Mouse (Mus musculus): ENCODE measurements around the gene Pgm2. TPM values are rescaled to one million over a fixed set of nuclear protein-coding genes. Genes with fewer than 3 reads are reported as not detected.

Pgm2 gene
- polyA plus RNA-seq, 1 experiment from 2014 or later = 39.7 TPM

DNA sequence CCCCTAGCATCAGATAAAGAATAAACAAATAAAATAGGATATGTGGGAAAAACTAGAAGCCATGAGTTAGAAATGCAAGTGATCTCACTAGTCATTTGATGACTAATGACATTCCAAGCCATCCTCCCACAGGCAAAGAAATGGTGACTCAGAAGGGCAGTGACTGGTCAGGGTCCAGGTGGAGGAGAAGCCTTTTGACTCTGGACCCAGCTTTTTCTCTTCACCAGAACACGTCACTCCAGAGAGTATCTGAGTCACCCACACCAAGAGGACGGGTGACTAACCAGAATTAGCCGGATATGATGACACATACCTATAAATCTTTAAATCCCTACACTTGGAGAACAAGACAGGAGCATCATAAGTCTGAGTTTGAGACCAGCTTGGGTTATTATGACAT, 19.6 kb downstream of the Pgm2 start:
- no peaks in the 10 kb centered on the region for H3K4me1 ChIP-seq (replicated peaks)
- H3K4me3 ChIP-seq (replicated peaks) = no peak overlapping the region
- ATAC-seq = peak; percentile 68
- H3K9ac ChIP-seq = no peak overlapping the region
- H3K9me3 ChIP-seq = 0 out of 2 replicates have a peak, but pooled peaks cover 5% of the 10 kb centered on the region
- H3K36me3 ChIP-seq = peaks cover 42% of the 10 kb centered on the region
- H3K27ac ChIP-seq = no peak overlapping the region
- H3K27me3 ChIP-seq (replicated peaks) = no peaks in the 10 kb centered on the region
- 75% methylated on average over 3 of the region's 3 CpGs for WGBS
- no peak overlapping the region for H3K4me2 ChIP-seq (replicated peaks)

DNA sequence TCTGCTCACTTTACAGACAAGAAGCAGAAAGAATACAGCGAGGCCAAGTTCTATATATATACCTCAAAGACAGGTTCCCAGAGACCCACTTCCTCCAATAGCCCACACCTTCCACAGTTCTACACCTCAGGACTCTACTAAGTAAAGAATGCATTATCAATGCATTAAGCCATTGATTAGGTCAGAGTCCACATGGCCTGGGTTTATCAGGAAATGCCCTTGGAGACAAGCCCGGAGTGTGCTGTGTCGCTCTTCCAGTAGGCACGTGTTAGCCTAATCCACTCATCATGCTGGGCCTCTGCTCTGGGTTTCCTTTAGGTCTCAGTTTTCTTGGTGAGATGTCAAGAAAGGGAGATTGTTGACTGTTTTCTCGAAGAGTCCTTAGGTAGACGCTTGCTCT, 21.5 kb downstream of the Pgm2 start:
- H3K4me2 ChIP-seq (replicated peaks) = no peak overlapping the region
- H3K27ac ChIP-seq = no peak overlapping the region
- no peaks in the 10 kb centered on the region for H3K27me3 ChIP-seq (replicated peaks)
- H3K4me1 ChIP-seq (replicated peaks) = no peaks in the 10 kb centered on the region
- no peak for ATAC-seq
- no peak overlapping the region for H3K9ac ChIP-seq
- H3K36me3 ChIP-seq = peaks cover 44% of the 10 kb centered on the region
- no peak overlapping the region for H3K4me3 ChIP-seq (replicated peaks)
- 0 out of 2 replicates have a peak, but pooled peaks cover 5% of the 10 kb centered on the region for H3K9me3 ChIP-seq
- WGBS = 87% methylated on average over 6 of the region's 6 CpGs

DNA sequence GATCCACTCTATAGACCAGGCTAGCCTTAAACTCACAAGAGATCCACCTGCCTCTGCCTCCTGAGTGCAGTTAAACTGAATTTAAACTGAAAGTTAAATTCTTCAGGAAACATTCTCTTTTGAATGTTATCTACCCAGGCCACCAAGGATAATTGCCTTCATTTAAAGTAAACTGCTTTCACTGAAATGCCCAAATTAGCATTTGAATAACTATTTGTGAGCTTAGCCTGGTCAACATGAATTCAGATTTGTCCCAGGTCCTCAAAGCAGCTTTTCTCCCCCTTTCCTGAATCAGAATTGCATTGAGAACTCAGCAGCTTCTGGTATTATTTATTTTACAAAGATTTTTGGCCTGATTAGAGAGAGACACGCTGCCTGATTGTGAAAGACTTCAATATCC, 24.4 kb downstream of the Pgm2 start:
- Histone ChIP-seq H3K27ac (no peak overlapping the region), H3K27me3 (replicated peaks) (no peaks in the 10 kb centered on the region), H3K36me3 (peaks cover 31% of the 10 kb centered on the region), H3K4me3 (replicated peaks) (no peak overlapping the region), H3K9me3 (0 out of 2 replicates have a peak, but pooled peaks cover 5% of the 10 kb centered on the region), H3K4me2 (replicated peaks) (no peak overlapping the region), H3K4me1 (replicated peaks) (no peaks in the 10 kb centered on the region), H3K9ac (no peak overlapping the region)
- ATAC-seq = no peak
- WGBS = 93% methylated on average over 1 of the region's 1 CpGs

DNA sequence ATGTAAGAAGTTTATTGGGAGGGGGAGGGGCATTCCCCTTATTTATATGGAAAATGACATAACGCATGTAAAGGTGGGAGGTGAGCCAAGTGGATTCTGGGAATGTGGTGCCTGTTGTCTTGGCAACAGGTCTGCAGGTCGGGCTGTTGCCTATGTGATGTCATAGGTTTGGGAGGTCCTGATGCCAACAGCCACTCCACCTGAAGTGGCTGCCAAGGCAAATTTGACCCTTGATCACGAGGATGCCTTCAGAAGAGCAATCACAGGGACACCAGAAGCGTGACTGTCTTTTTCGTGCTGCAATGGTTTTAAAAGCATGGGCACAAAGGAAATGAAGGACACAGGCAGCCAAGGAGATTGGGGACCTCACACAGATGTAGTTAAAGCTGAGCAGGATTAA, 33.0 kb downstream of the Pgm2 start:
- Histone ChIP-seq H3K9me3 (no peaks in the 10 kb centered on the region), H3K4me1 (replicated peaks) (no peaks in the 10 kb centered on the region), H3K4me3 (replicated peaks) (no peak overlapping the region), H3K27me3 (replicated peaks) (no peaks in the 10 kb centered on the region), H3K27ac (no peak overlapping the region), H3K9ac (no peak overlapping the region), H3K4me2 (replicated peaks) (no peak overlapping the region), H3K36me3 (no peaks in the 10 kb centered on the region)
- ATAC-seq = no peak
- WGBS = 87% methylated on average over 5 of the region's 5 CpGs

DNA sequence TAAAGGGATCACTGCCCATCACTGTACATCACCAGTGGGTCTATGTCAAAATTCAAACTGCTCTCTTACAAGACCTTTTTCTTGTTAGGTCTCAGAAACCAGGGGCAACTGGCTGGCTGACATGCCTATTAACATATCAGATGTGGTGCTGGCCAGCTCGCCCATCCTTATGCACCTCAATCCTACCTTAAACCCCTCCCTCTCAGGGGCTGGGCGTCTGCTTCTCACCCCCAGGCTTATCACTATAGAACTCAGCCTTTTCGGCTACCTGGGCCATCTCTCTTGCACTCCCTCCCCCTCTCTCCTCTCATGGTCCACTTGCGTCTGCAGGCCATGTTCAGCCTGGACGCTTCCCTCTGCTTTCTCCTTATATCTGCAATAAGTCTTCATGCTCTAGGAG, 38.8 kb downstream of the Pgm2 start:
- 68% methylated on average over 5 of the region's 5 CpGs for WGBS

DNA sequence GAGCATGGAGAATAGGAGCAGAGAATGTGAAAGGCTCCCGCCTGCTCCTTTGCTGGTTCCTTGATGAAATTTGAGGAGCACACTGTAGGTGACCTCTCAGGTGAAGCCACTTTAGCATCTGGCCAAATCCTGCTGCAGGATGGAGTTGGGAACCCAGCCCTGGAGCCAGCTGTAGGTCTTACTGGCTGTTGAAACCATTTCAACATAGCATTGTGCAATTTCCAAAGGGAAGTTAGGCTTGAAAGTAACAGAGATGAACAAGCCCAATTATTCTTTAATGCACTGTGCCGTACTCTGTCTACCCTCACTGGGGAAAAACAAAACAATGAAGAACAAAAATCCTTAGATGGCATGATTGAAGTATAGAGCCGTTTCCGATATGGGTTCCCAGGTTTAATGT, 41.2 kb downstream of the Pgm2 start:
- H3K4me3 ChIP-seq (replicated peaks) = no peak overlapping the region
- no peaks in the 10 kb centered on the region for H3K9me3 ChIP-seq
- no peaks in the 10 kb centered on the region for H3K4me1 ChIP-seq (replicated peaks)
- no peak overlapping the region for H3K9ac ChIP-seq
- H3K36me3 ChIP-seq = no peaks in the 10 kb centered on the region
- no peak overlapping the region for H3K4me2 ChIP-seq (replicated peaks)
- no peak overlapping the region for H3K27ac ChIP-seq
- no peaks in the 10 kb centered on the region for H3K27me3 ChIP-seq (replicated peaks)
- ATAC-seq = no peak
- 95% methylated on average over 4 of the region's 4 CpGs for WGBS

More for the DNA sequence above, 38.8 kb downstream of the Pgm2 start:
- no peak for ATAC-seq
- H3K4me1 ChIP-seq (replicated peaks) = no peaks in the 10 kb centered on the region
- H3K27ac ChIP-seq = no peak overlapping the region
- no peak overlapping the region for H3K4me3 ChIP-seq (replicated peaks)
- no peak overlapping the region for H3K9ac ChIP-seq
- no peaks in the 10 kb centered on the region for H3K9me3 ChIP-seq
- no peak overlapping the region for H3K4me2 ChIP-seq (replicated peaks)
- no peaks in the 10 kb centered on the region for H3K36me3 ChIP-seq
- no peaks in the 10 kb centered on the region for H3K27me3 ChIP-seq (replicated peaks)

- ATAC-seq = no peak
- Histone ChIP-seq H3K9ac (no peak overlapping the region), H3K27ac (no peak overlapping the region), H3K36me3 (no peaks in the 10 kb centered on the region), H3K4me3 (replicated peaks) (no peak overlapping the region), H3K4me1 (replicated peaks) (no peaks in the 10 kb centered on the region), H3K27me3 (replicated peaks) (no peaks in the 10 kb centered on the region), H3K4me2 (replicated peaks) (no peak overlapping the region), H3K9me3 (no peaks in the 10 kb centered on the region)
- WGBS = 71% methylated on average over 5 of the region's 5 CpGs
These were observed 43.6 kb downstream of the Pgm2 start for GRCm38 (mm10) chr5:64136325-64136724.

GRCm38 (mm10) chr5:64140202-64140601, 47.5 kb downstream of the Pgm2 start:
- Histone ChIP-seq H3K36me3 (no peaks in the 10 kb centered on the region), H3K4me1 (replicated peaks) (no peaks in the 10 kb centered on the region), H3K9ac (no peak overlapping the region), H3K9me3 (no peaks in the 10 kb centered on the region), H3K27me3 (replicated peaks) (no peaks in the 10 kb centered on the region), H3K4me3 (replicated peaks) (no peak overlapping the region), H3K4me2 (replicated peaks) (no peak overlapping the region), H3K27ac (no peak overlapping the region)
- no peak for ATAC-seq
- 75% methylated on average over 3 of the region's 3 CpGs for WGBS

DNA sequence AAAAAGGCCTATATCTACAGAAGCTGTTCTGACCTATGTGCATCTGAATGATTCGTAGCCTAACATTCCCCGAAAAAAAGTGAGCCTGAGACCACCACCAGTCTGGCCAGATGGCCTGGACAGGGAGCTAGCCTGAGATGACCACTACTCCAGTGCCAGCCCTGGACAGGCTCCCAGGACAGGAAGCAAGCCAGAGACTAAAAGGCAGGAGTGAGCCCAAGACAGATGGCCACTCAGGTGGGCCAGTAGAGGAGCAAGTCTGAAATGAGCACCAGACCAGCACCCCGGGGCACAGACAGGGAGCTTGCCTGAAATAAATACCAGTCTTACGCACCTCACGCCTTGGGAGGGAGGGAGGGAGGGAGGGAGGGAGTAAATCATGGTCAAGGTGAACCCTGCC, 51.6 kb downstream of the Pgm2 start:
- H3K9me3 ChIP-seq = no peaks in the 10 kb centered on the region
- WGBS = 69% methylated on average over 5 of the region's 5 CpGs
- no peaks in the 10 kb centered on the region for H3K36me3 ChIP-seq
- no peak overlapping the region for H3K4me2 ChIP-seq (replicated peaks)
- H3K27ac ChIP-seq = no peak overlapping the region
- H3K4me1 ChIP-seq (replicated peaks) = no peaks in the 10 kb centered on the region
- H3K27me3 ChIP-seq (replicated peaks) = no peaks in the 10 kb centered on the region
- ATAC-seq = no peak
- no peak overlapping the region for H3K4me3 ChIP-seq (replicated peaks)
- H3K9ac ChIP-seq = no peak overlapping the region

DNA sequence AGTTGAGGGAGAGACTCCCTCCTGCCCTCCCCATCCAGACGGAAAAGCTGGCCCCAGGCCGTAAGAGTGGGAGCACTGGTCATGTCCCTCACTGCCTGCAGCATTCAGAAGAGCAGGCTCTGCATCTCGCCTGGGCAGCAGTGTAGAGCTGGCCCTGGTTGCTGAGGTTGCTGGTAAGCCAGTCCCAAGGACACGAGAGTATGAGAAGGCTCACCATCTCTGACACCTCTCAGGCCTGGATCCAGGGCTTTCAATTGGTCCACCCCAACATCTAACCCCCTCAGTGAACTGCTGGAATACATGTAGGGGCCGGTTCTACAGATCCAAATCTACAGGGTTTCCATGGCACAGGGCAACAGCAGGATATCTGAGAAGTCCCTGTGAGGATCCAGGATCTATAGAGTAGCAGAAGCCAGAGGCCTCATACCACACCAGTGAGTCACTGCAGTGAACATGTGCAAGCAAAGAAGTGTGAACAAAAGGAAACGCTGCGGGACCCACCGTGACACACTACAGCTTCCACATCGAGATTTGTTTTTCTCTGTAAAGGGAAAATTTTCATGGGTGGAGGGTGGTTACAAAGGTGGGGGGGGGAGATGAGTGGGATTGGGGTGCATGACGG, 53.7 kb downstream of the Pgm2 start:
- no peak overlapping the region for H3K27ac ChIP-seq
- H3K4me3 ChIP-seq (replicated peaks) = no peak overlapping the region
- no peaks in the 10 kb centered on the region for H3K36me3 ChIP-seq
- no peak overlapping the region for H3K9ac ChIP-seq
- no peaks in the 10 kb centered on the region for H3K9me3 ChIP-seq
- ATAC-seq = 0 out of 2 replicates have a peak, but pooled peaks have one; percentile 5
- H3K4me1 ChIP-seq (replicated peaks) = no peaks in the 10 kb centered on the region
- H3K27me3 ChIP-seq (replicated peaks) = no peaks in the 10 kb centered on the region
- 70% methylated on average over 10 of the region's 10 CpGs for WGBS
- H3K4me2 ChIP-seq (replicated peaks) = no peak overlapping the region

- no peaks in the 10 kb centered on the region for H3K4me1 ChIP-seq (replicated peaks)
- ATAC-seq = peak; percentile 84
- 17% methylated on average over 17 of the region's 17 CpGs for WGBS
- 0 out of 2 replicates have a peak overlapping the region, but pooled peaks have one; percentile 0 for H3K4me3 ChIP-seq (replicated peaks)
- no peak overlapping the region for H3K9ac ChIP-seq
- H3K27ac ChIP-seq = no peak overlapping the region
- H3K4me2 ChIP-seq (replicated peaks) = peak overlapping the region; percentile 53
- no peaks in the 10 kb centered on the region for H3K9me3 ChIP-seq
- H3K36me3 ChIP-seq = no peaks in the 10 kb centered on the region
- no peaks in the 10 kb centered on the region for H3K27me3 ChIP-seq (replicated peaks)
These were observed 56.7 kb downstream of the Pgm2 start for GRCm38 (mm10) chr5:64149184-64150127.

GRCm38 (mm10) chr5:64153319-64153718, 60.6 kb downstream of the Pgm2 start:
- Histone ChIP-seq H3K27me3 (replicated peaks) (no peaks in the 10 kb centered on the region; the same call in 1 of the 2 replicates), H3K4me3 (replicated peaks) (no peak overlapping the region), H3K4me1 (replicated peaks) (peaks cover 10% of the 10 kb centered on the region; the same call in 1 of the 2 replicates), H3K4me2 (replicated peaks) (no peak overlapping the region), H3K36me3 (no peaks in the 10 kb centered on the region), H3K9me3 (no peaks in the 10 kb centered on the region), H3K27ac (no peak overlapping the region), H3K9ac (no peak overlapping the region)
- no peak for ATAC-seq
- WGBS = 87% methylated on average over 1 of the region's 1 CpGs

Measured in intestine, embryonic 15.5 days (tissue).